In genomic region chr7:16746093-16746492, GRCm38 (mm10) we compare ENCODE assay signal across 9 mouse cellular contexts. TPM values are rescaled to one million over a fixed set of nuclear protein-coding genes. Genes with fewer than 3 reads are reported as not detected.
A peak's percentile ranks its signal among the peaks of the same experiment; 100 is the strongest.
DNase-seq lines count a peak whose midpoint lies in the region; ATAC-seq and TF ChIP-seq lines count a peak whose summit lies in the region.
"Had no signal": no experiment of that assay in that cellular context is flagged by ENCODE, and none has a peak within 500 bp of the region (broad histone marks: within the 10 kb centered on the region; RNA-seq: fewer than 3 reads in every experiment).

No protein-coding gene starts in this region.

- H3K9me3 ChIP-seq in E14TG2a.4 (ENCODE audit: low read length) = no peaks in the 10 kb centered on the region
- no peaks in the 10 kb centered on the region for H3K9me3 ChIP-seq in hindbrain, embryonic 11.5 days (ENCODE audit: control insufficient read depth, low read length)
- no peaks in the 10 kb centered on the region for H3K9me3 ChIP-seq in midbrain, embryonic 11.5 days (ENCODE audit: control insufficient read depth, low read length)
- H3K9me3 ChIP-seq in stomach, embryonic 15.5 days = no peaks in the 10 kb centered on the region
- H3K9me3 ChIP-seq: limb, embryonic 15.5 days had no signal

- no peak overlapping the region for H3K4me3 ChIP-seq in E14TG2a.4 (replicated peaks; ENCODE audit: low read length)
- H3K4me3 ChIP-seq in hindbrain, embryonic 11.5 days (ENCODE audit: low read depth, low read length) = no peak overlapping the region
- no peak overlapping the region for H3K4me3 ChIP-seq in left cerebral cortex, adult 2 months
- no peak overlapping the region for H3K4me3 ChIP-seq in midbrain, embryonic 11.5 days (ENCODE audit: low read depth, low read length)
- H3K4me3 ChIP-seq in stomach, embryonic 15.5 days (replicated peaks) = no peak overlapping the region
- H3K4me3 ChIP-seq: limb, embryonic 15.5 days had no signal

- WGBS in hindbrain, embryonic 11.5 days = 58% methylated on average over 3 of the region's 3 CpGs
- WGBS in midbrain, embryonic 11.5 days = 53% methylated on average over 3 of the region's 3 CpGs
- 60% methylated on average over 3 of the region's 3 CpGs for WGBS in stomach, embryonic 15.5 days

- H3K9ac ChIP-seq in hindbrain, embryonic 11.5 days (ENCODE audit: low read depth, low read length) = no peak overlapping the region
- no peak overlapping the region for H3K9ac ChIP-seq in midbrain, embryonic 11.5 days (ENCODE audit: low read length)
- H3K9ac ChIP-seq in stomach, embryonic 15.5 days = no peak overlapping the region
- H3K9ac ChIP-seq: limb, embryonic 15.5 days had no signal

- peak; percentile 59; the same call in 1 of the 2 replicates for ATAC-seq in hindbrain, embryonic 11.5 days (ENCODE audit: low FRiP score)
- peak; percentile 63; the same call in 1 of the 2 replicates for ATAC-seq in midbrain, embryonic 11.5 days (ENCODE audit: low FRiP score)
- ATAC-seq in stomach, embryonic 15.5 days (ENCODE audit: insufficient read depth, low FRiP score, low read depth) = 0 out of 2 replicates have a peak, but pooled peaks have one; percentile 30

- H3K27ac ChIP-seq in hindbrain, embryonic 11.5 days (ENCODE audit: low read depth, low read length) = no peak overlapping the region
- H3K27ac ChIP-seq in left cerebral cortex, adult 2 months = no peak overlapping the region
- H3K27ac ChIP-seq in midbrain, embryonic 11.5 days (ENCODE audit: low read depth, low read length) = no peak overlapping the region
- H3K27ac ChIP-seq in stomach, embryonic 15.5 days = no peak overlapping the region
- H3K27ac ChIP-seq: limb, embryonic 15.5 days had no signal

- peak; percentile 93 for TF ChIP-seq CTCF in E14TG2a.4 (conservative IDR thresholded peaks at IDR 0.05; ENCODE audit: low read length)
- TF ChIP-seq CTCF in left cerebral cortex, adult 2 months (IDR thresholded peaks at IDR 0.05) = peak; percentile 82

- DNase-seq in cerebellum, adult 18-20 months = peak; percentile 58 to 62
- no peak for DNase-seq in cerebellum, adult 11-12 months
- DNase-seq in cerebellum, postnatal 10 days = peak; percentile 76 to 81
- peak; percentile 80 for DNase-seq in hindbrain, embryonic 11.5 days (ENCODE audit: low spot score)
- peak; percentile 27 to 33 for DNase-seq in left cerebral cortex, adult 2 months (ENCODE audit: extremely low spot score in 1 of 2, low spot score in 2 of 2)
- peak; percentile 93 for DNase-seq in midbrain, embryonic 11.5 days (ENCODE audit: low spot score, missing footprints)

- intact Hi-C loops in left cerebral cortex, adult 2 months (cut with DNase I) = loop anchor here (2.0 to 10.0 kb wide), 3 partner anchors 63 to 166 kb away; no protein-coding TSS in a partner anchor

- peaks cover 21% of the 10 kb centered on the region for H3K4me1 ChIP-seq in E14TG2a.4 (replicated peaks; ENCODE audit: low read depth, low read length)
- H3K4me1 ChIP-seq in hindbrain, embryonic 11.5 days (replicated peaks; ENCODE audit: control insufficient read depth, insufficient read depth, low read length) = no peaks in the 10 kb centered on the region
- no peaks in the 10 kb centered on the region for H3K4me1 ChIP-seq in midbrain, embryonic 11.5 days (ENCODE audit: control insufficient read depth, insufficient read depth, low read length)
- no peaks in the 10 kb centered on the region; the same call in 1 of the 2 replicates for H3K4me1 ChIP-seq in stomach, embryonic 15.5 days
- H3K4me1 ChIP-seq: limb, embryonic 15.5 days had no signal

- no peak overlapping the region for H3K4me2 ChIP-seq in hindbrain, embryonic 11.5 days (replicated peaks; ENCODE audit: low read depth, low read length)
- H3K4me2 ChIP-seq in midbrain, embryonic 11.5 days = no peak overlapping the region
- no peak overlapping the region for H3K4me2 ChIP-seq in stomach, embryonic 15.5 days
- H3K4me2 ChIP-seq: limb, embryonic 15.5 days had no signal

- H3K27me3 ChIP-seq in E14TG2a.4 (ENCODE audit: insufficient read depth, low read length) = no peaks in the 10 kb centered on the region
- no peaks in the 10 kb centered on the region for H3K27me3 ChIP-seq in hindbrain, embryonic 11.5 days (ENCODE audit: control insufficient read depth, insufficient read depth, low read length)
- no peaks in the 10 kb centered on the region for H3K27me3 ChIP-seq in midbrain, embryonic 11.5 days (ENCODE audit: control insufficient read depth, insufficient read depth, low read length)
- no peaks in the 10 kb centered on the region for H3K27me3 ChIP-seq in stomach, embryonic 15.5 days (replicated peaks)
- H3K27me3 ChIP-seq: limb, embryonic 15.5 days had no signal

- peaks cover 66% of the 10 kb centered on the region for H3K36me3 ChIP-seq in E14TG2a.4 (ENCODE audit: insufficient read depth, low read length)
- H3K36me3 ChIP-seq in hindbrain, embryonic 11.5 days (ENCODE audit: control insufficient read depth, insufficient read depth, low read length) = peaks cover 20% of the 10 kb centered on the region; the same call in 1 of the 2 replicates
- H3K36me3 ChIP-seq in midbrain, embryonic 11.5 days (ENCODE audit: control insufficient read depth, insufficient read depth, low read length) = peaks cover 12% of the 10 kb centered on the region; the same call in 1 of the 2 replicates
- H3K36me3 ChIP-seq in stomach, embryonic 15.5 days = peaks cover 37% of the 10 kb centered on the region

RNA-seq across cellular contexts. Expression of gene Ap2s1, which starts 7.9 kb away (rescaled TPM):
- polyA plus RNA-seq in hindbrain, embryonic 11.5 days (2014; fragmentation: Nextera tagmentation; extraction: Ambion mirVana) = 298 and 307 TPM in 2 replicates
- 100 to 1,000 TPM; 248 to 254 TPM for total RNA-seq in left cerebral cortex, adult 2 months (2021)
- 277 and 300 TPM in 2 replicates for polyA plus RNA-seq in midbrain, embryonic 11.5 days (2014; fragmentation: Nextera tagmentation; extraction: Ambion mirVana)
- 251 and 272 TPM in 2 replicates for polyA plus RNA-seq in stomach, embryonic 15.5 days (2015; fragmentation: Nextera tagmentation; extraction: Ambion mirVana)

RNA-seq across cellular contexts. Expression of gene Ceacam9, which starts 24.4 kb away (rescaled TPM):
- not detected in 2 replicates for polyA plus RNA-seq in hindbrain, embryonic 11.5 days (2014; fragmentation: Nextera tagmentation; extraction: Ambion mirVana)
- under 1 TPM; 0.32 to 0.33 TPM for total RNA-seq in left cerebral cortex, adult 2 months (2021)
- not detected in 2 replicates for polyA plus RNA-seq in midbrain, embryonic 11.5 days (2014; fragmentation: Nextera tagmentation; extraction: Ambion mirVana)
- not detected in 2 replicates for polyA plus RNA-seq in stomach, embryonic 15.5 days (2015; fragmentation: Nextera tagmentation; extraction: Ambion mirVana)
- polyA plus RNA-seq: limb, embryonic 15.5 days had no signal

RNA-seq across cellular contexts. Expression of gene Slc1a5, which starts 35.0 kb away (rescaled TPM):
- 15.0 and 15.1 TPM in 2 replicates for polyA plus RNA-seq in hindbrain, embryonic 11.5 days (2014; fragmentation: Nextera tagmentation; extraction: Ambion mirVana)
- total RNA-seq in left cerebral cortex, adult 2 months (2021) = 1 to 10 TPM; 3.2 to 6.2 TPM
- 20.7 and 23.2 TPM in 2 replicates for polyA plus RNA-seq in midbrain, embryonic 11.5 days (2014; fragmentation: Nextera tagmentation; extraction: Ambion mirVana)
- polyA plus RNA-seq in stomach, embryonic 15.5 days (2015; fragmentation: Nextera tagmentation; extraction: Ambion mirVana) = 64.2 and 66.3 TPM in 2 replicates
